Mouse (Mus musculus) midbrain, embryonic 11.5 days (tissue): Measurements from ENCODE around the gene Pigs. TPM values are rescaled to one million over a fixed set of nuclear protein-coding genes. Genes with fewer than 3 reads are reported as not detected.
A peak's percentile ranks its signal among the peaks of the same experiment; 100 is the strongest.

Experiments
- ATAC-seq: fragments of 200-750 bp; cut with Nextera tagmentation; 2 replicates; pipeline ENCODE4 v1.8.0; 2017; ENCODE audit warnings: moderate TSS enrichment, moderate library complexity; ENCODE audit not compliant: low FRiP score
- DNase-seq: peaks from one replicate; pipeline ENCODE4 v3.0.0; 2015; ENCODE audit warnings: low spot score; ENCODE audit errors: missing footprints
- H3K27ac ChIP-seq: fragments of 300-500 bp; sonication (generic); 2 replicates; pipeline ENCODE4 v1.5.1; 2014; ENCODE audit warnings: low read depth, low read length
- H3K27me3 ChIP-seq: fragments of 300-500 bp; sonication (generic); 2 replicates; pipeline ENCODE4 v1.6.1; 2014; ENCODE audit warnings: mild to moderate bottlenecking, low read length, moderate library complexity, mixed read lengths; ENCODE audit not compliant: control insufficient read depth, insufficient read depth
- H3K36me3 ChIP-seq: fragments of 300-500 bp; sonication (generic); 2 replicates; pipeline ENCODE4 v1.6.1; 2014; ENCODE audit warnings: mild to moderate bottlenecking, low read length, moderate library complexity, mixed read lengths; ENCODE audit not compliant: control insufficient read depth, insufficient read depth
- H3K4me1 ChIP-seq: fragments of 300-500 bp; sonication (generic); 2 replicates; pipeline ENCODE4 v1.6.1; 2014; ENCODE audit warnings: low read length; ENCODE audit not compliant: control insufficient read depth, insufficient read depth
- H3K4me2 ChIP-seq: fragments of 300-500 bp; sonication (generic); 2 replicates; pipeline ENCODE4 v1.6.1; 2014; ENCODE audit warnings: mild to moderate bottlenecking, moderate library complexity
- H3K4me3 ChIP-seq: fragments of 300-500 bp; sonication (generic); 2 replicates; pipeline ENCODE4 v1.5.1; 2014; ENCODE audit warnings: low read depth, low read length
- H3K9ac ChIP-seq: fragments of 300-500 bp; sonication (generic); 2 replicates; pipeline ENCODE4 v1.6.1; 2014; ENCODE audit warnings: low read length
- H3K9me3 ChIP-seq: fragments of 300-500 bp; sonication (generic); 2 replicates; pipeline ENCODE4 v1.6.1; 2016; ENCODE audit warnings: low read length; ENCODE audit not compliant: control insufficient read depth
- whole genome bisulfite sequencing: fragments of 180-500 bp; shearing (Covaris S2); extraction: QIAGEN DNeasy Blood & Tissue Kit; methylation state at CpG from one replicate; pipeline ENCODE4 v1.1.7; 2014; 5-methylcytosine and 5-hydroxymethylcytosine counted together
- polyA plus RNA-seq: library from polyadenylated mRNA; unstranded; fragments of >200 nt; fragmentation: Nextera tagmentation; extraction: Ambion mirVana; gene quantifications from 2 replicates; pipeline ENCODE4 v1.2.1, GENCODE M21; 2014

Gene Pigs
- polyA plus RNA-seq, 1 experiment from 2014 or later: 56.3 TPM

DNA sequence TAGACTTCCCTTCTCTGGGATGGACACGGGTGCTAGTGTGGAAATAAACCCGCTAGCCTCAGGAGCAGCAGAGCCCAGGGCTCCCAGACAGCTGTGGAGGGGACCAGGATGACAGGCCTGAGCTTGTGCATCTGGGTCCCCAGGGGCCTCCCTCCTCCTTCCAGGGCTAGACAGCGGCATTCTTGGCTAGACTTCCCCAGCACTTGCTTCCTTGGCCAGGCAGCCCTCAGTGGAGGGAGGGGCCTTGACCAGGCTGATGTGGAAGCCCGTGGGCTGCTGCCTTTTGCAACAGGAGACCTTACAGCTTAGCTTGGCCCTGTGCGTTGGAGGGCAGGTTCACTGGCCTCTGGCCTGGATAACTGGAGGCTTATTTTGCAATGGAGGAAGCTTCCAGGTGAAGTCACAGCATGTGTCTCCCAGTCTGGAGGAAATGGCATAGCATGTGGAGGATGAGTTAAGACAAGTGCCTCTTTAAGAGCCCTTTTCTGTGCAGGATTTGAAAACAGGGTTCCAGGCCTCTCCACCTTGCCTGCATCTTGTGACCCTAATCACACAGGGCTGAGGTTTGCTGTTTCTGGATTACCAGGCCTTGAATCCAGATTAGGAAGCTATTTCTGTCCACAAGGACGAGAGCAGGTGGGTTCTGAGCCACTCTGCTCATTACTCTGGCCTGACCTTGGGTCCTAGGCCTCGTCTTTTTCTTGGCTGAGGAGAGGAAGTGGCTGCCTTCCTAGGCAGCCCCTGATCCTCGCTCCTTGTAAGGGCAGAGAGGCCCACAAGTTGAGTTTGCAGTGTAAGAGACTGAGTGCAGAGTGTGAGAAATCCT lies 16.9 kb downstream of the Pigs start:
- Histone ChIP-seq H3K9me3 (no peaks in the 10 kb centered on the region), H3K4me2 (no peak overlapping the region), H3K4me1 (peaks cover 9% of the 10 kb centered on the region), H3K4me3 (0 out of 2 replicates have a peak overlapping the region, but pooled peaks have one; percentile 3), H3K27ac (0 out of 2 replicates have a peak overlapping the region, but pooled peaks have one; percentile 25), H3K27me3 (no peaks in the 10 kb centered on the region), H3K36me3 (no peaks in the 10 kb centered on the region), H3K9ac (peak overlapping the region; percentile 32; the same call in 1 of the 2 replicates)
- WGBS: 68% methylated on average over 8 of the region's 8 CpGs
- DNase-seq (peak; percentile 86), ATAC-seq (no peak)

DNA sequence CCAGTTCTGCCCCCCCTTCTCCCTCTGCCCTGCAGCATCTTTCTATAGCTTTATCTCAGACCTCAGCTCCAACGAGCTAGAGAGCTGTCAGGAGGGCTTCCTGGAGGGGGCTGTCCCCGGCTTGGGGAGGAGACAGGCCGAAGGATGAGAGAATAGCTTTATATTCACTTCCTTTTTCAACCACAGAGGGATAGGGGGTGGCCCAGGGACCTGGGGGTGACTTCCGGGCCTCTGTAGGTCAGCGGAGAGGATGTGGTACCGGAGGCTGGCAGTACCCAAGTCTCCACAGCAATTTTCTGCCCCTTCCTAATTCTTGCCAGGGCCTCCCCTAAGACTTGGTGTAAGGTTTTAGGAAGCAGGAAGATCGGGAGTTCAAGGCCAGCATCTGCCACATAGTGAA lies 17.6 kb downstream of the Pigs start:
- 80% methylated on average over 7 of the region's 7 CpGs for WGBS
- DNase-seq (peak; percentile 81), ATAC-seq (no peak)
- Histone ChIP-seq H3K4me3 (no peak overlapping the region), H3K27ac (no peak overlapping the region), H3K4me2 (no peak overlapping the region), H3K27me3 (no peaks in the 10 kb centered on the region), H3K9me3 (no peaks in the 10 kb centered on the region), H3K36me3 (no peaks in the 10 kb centered on the region), H3K4me1 (peaks cover 9% of the 10 kb centered on the region), H3K9ac (no peak overlapping the region)

DNA sequence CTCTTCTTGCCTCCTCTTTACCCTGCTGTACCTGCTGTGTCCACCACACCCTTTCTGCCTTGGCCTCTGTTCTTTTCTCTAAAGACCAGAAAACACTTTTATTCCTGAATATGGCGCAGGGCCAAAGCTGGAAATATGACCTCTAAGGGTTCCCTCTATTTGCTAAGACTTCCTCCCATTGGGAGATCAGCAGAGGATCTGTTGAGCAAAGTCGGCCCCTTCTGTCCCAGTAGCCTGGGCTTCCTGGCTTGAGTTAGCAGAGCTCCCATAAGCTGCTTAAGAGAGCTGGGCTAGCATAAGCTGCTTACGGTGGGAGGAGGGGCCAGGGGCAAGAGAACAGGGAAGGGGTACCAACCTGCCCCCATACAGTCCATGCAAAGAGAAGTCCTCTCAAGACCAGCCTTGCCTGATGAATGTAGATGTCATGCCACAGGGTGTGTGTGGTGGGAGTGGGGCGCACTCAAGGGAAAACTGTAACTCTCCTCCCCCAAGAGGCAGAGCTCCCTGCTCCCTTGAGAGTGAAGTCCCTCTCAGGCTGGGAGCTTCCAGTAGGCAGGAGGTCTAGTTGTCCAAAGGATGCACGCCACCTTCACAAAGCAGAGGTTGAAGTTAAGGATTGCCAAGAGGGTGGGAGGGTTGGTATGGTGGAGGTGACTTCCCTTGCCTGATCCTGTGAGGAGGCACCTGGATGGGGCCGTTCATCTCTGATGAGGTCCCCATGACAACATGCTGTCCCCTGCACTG lies 18.3 kb downstream of the Pigs start:
- WGBS: 54% methylated on average over 6 of the region's 6 CpGs

DNA sequence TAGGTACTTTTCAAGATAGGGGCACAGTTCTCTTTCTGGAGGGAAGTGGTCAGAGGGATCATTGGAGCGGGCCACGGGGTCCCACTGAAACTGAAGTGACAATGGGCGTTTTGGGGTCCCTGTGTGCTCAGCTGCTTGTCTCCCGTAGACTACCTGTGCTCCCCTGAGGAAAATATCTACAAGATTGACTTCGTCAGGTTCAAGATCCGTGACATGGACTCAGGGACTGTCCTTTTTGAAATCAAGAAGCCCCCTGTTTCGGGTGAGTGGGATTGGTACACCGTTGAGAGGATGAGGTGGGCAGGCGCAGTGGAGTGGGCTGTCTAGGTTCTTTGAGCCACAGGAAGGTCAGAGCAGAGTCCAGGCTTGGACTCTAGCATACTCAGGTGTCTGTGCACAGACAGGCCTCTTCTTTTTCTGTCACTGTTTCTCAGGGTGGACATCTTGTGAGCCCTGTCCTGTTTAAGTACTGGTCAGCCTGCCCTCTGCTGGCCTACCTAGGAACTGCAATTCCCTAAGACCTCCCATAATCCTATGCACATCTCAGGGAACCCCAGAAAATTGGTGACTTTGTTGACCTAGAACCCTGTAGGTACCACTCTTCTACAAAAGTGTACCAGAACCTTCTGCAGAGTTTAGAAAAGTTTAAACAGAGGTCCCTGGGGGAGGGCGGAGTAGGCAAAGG lies 19.0 kb downstream of the Pigs start:
- Histone ChIP-seq H3K4me3 (no peak overlapping the region), H3K36me3 (no peaks in the 10 kb centered on the region), H3K27ac (no peak overlapping the region), H3K27me3 (no peaks in the 10 kb centered on the region), H3K4me1 (peaks cover 9% of the 10 kb centered on the region), H3K9me3 (no peaks in the 10 kb centered on the region), H3K9ac (no peak overlapping the region), H3K4me2 (no peak overlapping the region)
- ATAC-seq (peak; percentile 6; the same call in 1 of the 2 replicates), DNase-seq (peak; percentile 98)
- 89% methylated on average over 10 of the region's 10 CpGs for WGBS

More for the DNA sequence above, 18.3 kb downstream of the Pigs start:
- Histone ChIP-seq H3K4me1 (peaks cover 9% of the 10 kb centered on the region), H3K4me3 (no peak overlapping the region), H3K27ac (no peak overlapping the region), H3K27me3 (no peaks in the 10 kb centered on the region), H3K4me2 (no peak overlapping the region), H3K9me3 (no peaks in the 10 kb centered on the region), H3K9ac (no peak overlapping the region), H3K36me3 (no peaks in the 10 kb centered on the region)
- DNase-seq (peak; percentile 78), ATAC-seq (no peak)

DNA sequence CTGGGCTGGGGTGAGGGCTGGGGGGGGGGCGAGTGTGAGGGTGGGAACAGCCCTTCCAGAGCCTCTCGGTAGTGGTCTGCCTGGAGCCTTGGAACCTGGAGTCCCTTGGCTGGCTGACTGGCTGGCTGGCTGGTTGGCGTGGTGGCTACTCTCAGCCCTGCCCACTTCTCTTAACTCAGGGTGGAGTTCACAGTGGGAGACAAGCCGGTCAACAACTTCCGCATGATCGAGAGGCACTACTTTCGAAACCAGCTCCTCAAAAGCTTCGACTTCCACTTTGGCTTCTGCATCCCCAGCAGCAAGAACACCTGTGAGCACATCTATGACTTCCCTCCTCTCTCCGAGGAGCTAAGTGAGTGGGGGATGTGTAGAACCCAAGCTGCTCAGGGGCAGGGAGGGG lies 19.7 kb downstream of the Pigs start:
- no peaks in the 10 kb centered on the region for H3K9me3 ChIP-seq
- H3K4me2 ChIP-seq: no peak overlapping the region
- no peak overlapping the region for H3K4me3 ChIP-seq
- WGBS: 81% methylated on average over 9 of the region's 9 CpGs
- ATAC-seq (no peak), DNase-seq (no peak)
- no peak overlapping the region for H3K27ac ChIP-seq
- peaks cover 9% of the 10 kb centered on the region for H3K4me1 ChIP-seq
- no peaks in the 10 kb centered on the region for H3K27me3 ChIP-seq
- no peaks in the 10 kb centered on the region for H3K36me3 ChIP-seq
- no peak overlapping the region for H3K9ac ChIP-seq

DNA sequence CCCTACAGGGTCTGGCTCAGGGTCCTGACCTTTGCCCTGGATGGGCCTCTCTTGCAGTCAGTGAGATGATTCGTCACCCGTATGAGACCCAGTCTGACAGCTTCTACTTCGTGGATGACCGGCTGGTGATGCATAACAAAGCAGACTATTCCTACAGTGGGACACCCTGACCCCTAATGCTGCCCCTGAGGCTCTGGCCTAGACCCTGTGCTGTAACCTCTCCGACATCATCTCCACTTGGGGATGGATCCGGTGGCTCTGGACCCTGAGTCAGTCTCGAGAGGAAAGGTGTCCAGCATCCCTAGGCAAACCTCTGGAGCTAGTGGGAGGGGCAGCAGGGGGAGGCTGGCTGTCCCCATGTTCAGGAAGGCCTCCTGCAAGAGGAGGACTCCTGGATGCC lies 20.3 kb downstream of the Pigs start:
- Histone ChIP-seq H3K27me3 (no peaks in the 10 kb centered on the region), H3K4me2 (no peak overlapping the region), H3K4me1 (peaks cover 9% of the 10 kb centered on the region), H3K27ac (no peak overlapping the region), H3K36me3 (no peaks in the 10 kb centered on the region), H3K9me3 (no peaks in the 10 kb centered on the region), H3K4me3 (no peak overlapping the region), H3K9ac (no peak overlapping the region)
- ATAC-seq: no peak
- DNase-seq: no peak
- 53% methylated on average over 7 of the region's 7 CpGs for WGBS

DNA sequence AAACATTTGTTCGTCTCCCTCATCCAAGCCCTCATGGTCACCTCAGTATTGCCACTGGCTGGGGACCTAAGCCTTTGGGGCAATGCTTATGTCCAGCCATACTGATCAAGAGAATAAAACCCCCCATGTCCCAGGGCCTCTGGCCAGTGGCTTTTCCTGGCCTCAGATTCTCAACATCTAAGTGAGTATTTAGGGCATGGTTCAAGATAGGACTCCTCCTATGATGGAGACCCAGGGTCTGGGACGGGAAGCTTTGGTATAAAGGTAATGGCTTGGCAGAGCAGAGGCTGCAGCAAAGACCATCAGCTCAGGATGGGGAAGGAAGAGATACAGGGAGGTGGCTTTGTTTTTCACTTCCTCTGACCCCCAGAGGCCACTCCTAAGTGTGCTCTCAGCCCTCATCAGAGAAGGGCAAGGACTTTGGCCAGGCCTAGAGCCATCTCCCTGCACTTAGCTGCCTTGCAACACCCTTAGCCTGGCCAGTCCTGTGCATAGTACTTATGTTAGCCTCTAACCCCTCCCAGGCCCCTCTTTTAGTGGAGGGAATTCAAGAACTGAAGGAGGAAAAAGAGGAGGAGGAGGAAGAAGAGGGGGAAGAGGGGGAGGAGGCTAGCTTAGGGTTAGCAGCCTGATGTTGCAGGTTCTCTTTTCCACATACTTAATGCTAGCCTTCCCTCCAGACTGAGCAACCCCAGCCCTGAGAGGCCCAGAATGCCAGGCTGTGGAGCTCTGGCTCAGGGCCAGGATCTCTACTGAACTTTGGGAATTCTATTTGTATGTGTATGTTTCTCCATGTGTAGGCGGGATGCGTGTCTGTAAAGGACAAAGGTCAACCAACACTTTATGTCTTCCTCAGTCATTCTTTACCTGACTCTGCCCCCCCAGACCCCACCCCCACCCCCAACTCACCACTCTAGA lies 21.5 kb downstream of the Pigs start:
- Histone ChIP-seq H3K9me3 (no peaks in the 10 kb centered on the region), H3K36me3 (no peaks in the 10 kb centered on the region), H3K27ac (no peak overlapping the region), H3K9ac (no peak overlapping the region), H3K4me1 (peaks cover 4% of the 10 kb centered on the region), H3K27me3 (no peaks in the 10 kb centered on the region), H3K4me3 (no peak overlapping the region), H3K4me2 (no peak overlapping the region)
- DNase-seq: no peak
- no peak for ATAC-seq
- 88% methylated on average over 4 of the region's 4 CpGs for WGBS

DNA sequence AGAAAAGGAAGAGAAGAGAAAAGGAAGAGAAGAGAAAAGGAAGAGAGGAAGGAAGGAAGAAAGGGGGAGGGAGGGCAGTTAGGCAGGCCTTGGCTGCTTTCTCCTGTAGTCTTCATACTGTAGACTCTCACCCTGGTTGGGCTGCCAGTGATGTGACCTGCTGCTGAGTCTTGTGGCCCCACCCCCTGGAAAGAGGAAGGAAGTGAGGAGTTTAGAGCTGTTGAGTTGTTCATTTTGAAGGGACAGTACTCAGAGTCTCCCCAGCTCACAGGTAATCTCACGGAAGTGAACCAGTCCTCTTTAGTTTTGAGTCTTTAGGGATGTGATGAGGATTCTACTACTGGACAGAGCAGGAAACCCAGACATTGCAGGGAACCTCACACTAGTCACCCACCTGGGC lies 24.9 kb downstream of the Pigs start:
- Histone ChIP-seq H3K27me3 (no peaks in the 10 kb centered on the region), H3K4me1 (no peaks in the 10 kb centered on the region), H3K4me3 (no peak overlapping the region), H3K9ac (no peak overlapping the region), H3K36me3 (no peaks in the 10 kb centered on the region), H3K27ac (no peak overlapping the region), H3K4me2 (no peak overlapping the region), H3K9me3 (no peaks in the 10 kb centered on the region)
- DNase-seq (no peak), ATAC-seq (no peak)
- WGBS: 96% methylated on average over 1 of the region's 1 CpGs
